Mouse (Mus musculus) hindlimb bud, embryonic 11.5 days (tissue): Measurements from ENCODE around the gene Plbd2.
"Not testable (repeated sequence)": the region's sequence is repeated elsewhere in the genome, so short reads cannot be mapped to it uniquely, and the experiment has no call there.

Source experiments
- DNase-seq: peaks from one replicate; pipeline ENCODE4 v3.0.0-alpha.2; 2012; ENCODE audit warnings: low read depth, low spot score; ENCODE audit errors: extremely low spot score

Gene Plbd2

GRCm38 (mm10) chr5:120511643-120512220 is 8.3 kb upstream of the Plbd2 start:
- DNase-seq, result no peak

- peak; percentile 73 for DNase-seq
Measured at GRCm38 (mm10) chr5:120510982-120511642, 7.7 kb upstream of the Plbd2 start, which contains the start of gene Slc8b1. Gene Slc8b1, plus strand, starts transcription at chr5:120511168.

- DNase-seq, result no peak
Measured at GRCm38 (mm10) chr5:120507311-120507710, 3.9 kb upstream of the Plbd2 start.

GRCm38 (mm10) chr5:120506490-120506889 is 3.1 kb upstream of the Plbd2 start:
- no peak for DNase-seq

- no peak for DNase-seq
Measured at GRCm38 (mm10) chr5:120505781-120506180, 2.4 kb upstream of the Plbd2 start.

- peak; percentile 39 for DNase-seq
Measured at GRCm38 (mm10) chr5:120505368-120505767, 1.9 kb upstream of the Plbd2 start.

GRCm38 (mm10) chr5:120502675-120503143 is 716 bp downstream of the Plbd2 start:
- no peak for DNase-seq

- DNase-seq, result no peak
Measured at GRCm38 (mm10) chr5:120502147-120502621, 1.2 kb downstream of the Plbd2 start.

GRCm38 (mm10) chr5:120500609-120501008 is 2.8 kb downstream of the Plbd2 start:
- not testable (repeated sequence) for DNase-seq

- DNase-seq, result no peak
Measured at GRCm38 (mm10) chr5:120499202-120499601, 4.2 kb downstream of the Plbd2 start.

GRCm38 (mm10) chr5:120497071-120497470 is 6.4 kb downstream of the Plbd2 start:
- no peak for DNase-seq

- DNase-seq, result no peak
Measured at GRCm38 (mm10) chr5:120495703-120496226, 7.7 kb downstream of the Plbd2 start.

- no peak for DNase-seq
Measured at GRCm38 (mm10) chr5:120495064-120495702, 8.2 kb downstream of the Plbd2 start.

- DNase-seq, result no peak
Measured at GRCm38 (mm10) chr5:120493873-120494395, 9.5 kb downstream of the Plbd2 start.

GRCm38 (mm10) chr5:120493440-120493839 is 10.0 kb downstream of the Plbd2 start:
- DNase-seq, result no peak

- no peak for DNase-seq
Measured at GRCm38 (mm10) chr5:120492437-120492836, 11.0 kb downstream of the Plbd2 start.

GRCm38 (mm10) chr5:120490679-120491192 is 12.7 kb downstream of the Plbd2 start:
- no peak for DNase-seq

- DNase-seq, result no peak
Measured at GRCm38 (mm10) chr5:120487844-120488243, 15.6 kb downstream of the Plbd2 start.

- DNase-seq, result no peak
Measured at GRCm38 (mm10) chr5:120483399-120483798, 20.0 kb downstream of the Plbd2 start.

GRCm38 (mm10) chr5:120481205-120481604 is 22.2 kb downstream of the Plbd2 start:
- DNase-seq, result no peak

GRCm38 (mm10) chr5:120479538-120479937 is 23.9 kb downstream of the Plbd2 start:
- no peak for DNase-seq
